Mouse (Mus musculus) left cerebral cortex, postnatal 25 days (tissue): ENCODE results near the gene Reps2. TPM values are rescaled to one million over a fixed set of nuclear protein-coding genes. Genes with fewer than 3 reads are reported as not detected.

Experiments
- DNase-seq, 2 experiments: peaks; one replicate each; pipeline ENCODE4 v3.0.0; 2022; ENCODE audit warnings: low spot score in 2 of 2, mixed read lengths in 1 of 2
- intact Hi-C: fragments of 180-260 bp; cut with DNase I; formaldehyde crosslinking; loops from one replicate; pipeline ENCODE4 v1.15.1; 2025
- total RNA-seq, 2 experiments: library from RNA; stranded (reverse); gene quantifications; 2 replicates each; pipeline ENCODE4 v1.2.3; 2021

Gene Reps2
- total RNA-seq: 100 to 1,000 TPM; 147 to 148 TPM

DNA sequence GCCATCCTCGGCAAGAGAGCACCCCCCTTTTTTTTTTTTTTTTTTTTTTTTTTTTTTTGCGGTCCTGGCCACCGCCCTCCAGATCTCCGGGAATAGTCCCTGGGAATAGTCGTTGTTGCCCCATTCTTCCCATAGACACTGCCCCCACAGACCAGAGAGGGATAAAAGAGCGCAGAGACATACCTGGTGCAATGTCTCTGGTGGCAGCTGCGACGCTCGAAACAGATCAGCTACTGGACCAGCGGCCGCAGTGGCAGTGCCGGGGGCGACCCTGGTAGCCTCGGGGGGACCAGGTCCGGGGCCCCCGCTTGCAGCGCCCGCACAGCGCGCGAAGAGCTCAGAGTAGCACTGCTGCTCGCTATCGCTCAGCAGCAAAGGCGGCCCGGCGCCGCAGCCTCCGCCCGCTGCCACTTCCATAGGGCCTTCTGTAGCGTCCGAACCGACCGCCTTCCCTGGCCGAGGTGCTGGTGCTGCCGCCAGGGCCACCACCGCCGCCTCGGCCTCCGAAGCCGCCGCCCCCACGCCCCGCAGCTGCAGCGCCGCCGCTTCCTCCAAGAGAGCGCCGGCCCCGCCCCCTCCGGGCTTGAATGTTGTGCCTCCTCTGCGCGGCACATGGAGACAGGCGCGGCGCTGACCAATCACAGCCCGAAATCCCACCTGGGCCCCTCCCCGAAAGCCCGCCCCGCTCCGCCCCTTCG lies at the start of gene Reps2:
TSS of gene Reps2 (minus strand) at position 559 of the 698 bp plus-strand sequence.
- peak; percentile 71 to 80 for DNase-seq
- intact Hi-C loops: loop anchor here (2.0 to 10.0 kb wide), 2 partner anchors 88 to 116 kb away; no protein-coding TSS in a partner anchor

DNA sequence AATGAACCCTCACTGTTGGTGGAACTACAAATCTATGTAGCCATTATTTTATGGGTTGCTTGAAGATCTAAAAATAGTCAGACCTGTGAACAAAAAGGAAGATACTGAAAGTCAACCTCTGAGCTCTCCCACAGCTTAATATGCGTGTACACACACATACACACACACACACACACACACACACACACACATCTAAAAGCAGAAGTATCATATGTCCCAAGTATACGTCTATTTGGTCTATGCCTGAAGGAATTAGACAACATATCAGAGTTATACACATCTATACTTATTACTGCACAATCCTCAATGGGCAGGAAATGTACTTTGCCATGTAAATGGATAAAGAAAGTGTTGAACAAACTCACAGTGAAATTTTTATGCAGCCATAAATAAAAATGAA lies 47.8 kb upstream of the Reps2 start:
- no peak for DNase-seq
- intact Hi-C loops: no loop called here

- DNase-seq: no peak
- intact Hi-C loops: no loop called here
Measured at GRCm38 (mm10) chrX:162685394-162685793, 41.9 kb upstream of the Reps2 start.

GRCm38 (mm10) chrX:162679506-162679905 lies 36.1 kb upstream of the Reps2 start:
- intact Hi-C loops: no loop called here
- no peak for DNase-seq

DNA sequence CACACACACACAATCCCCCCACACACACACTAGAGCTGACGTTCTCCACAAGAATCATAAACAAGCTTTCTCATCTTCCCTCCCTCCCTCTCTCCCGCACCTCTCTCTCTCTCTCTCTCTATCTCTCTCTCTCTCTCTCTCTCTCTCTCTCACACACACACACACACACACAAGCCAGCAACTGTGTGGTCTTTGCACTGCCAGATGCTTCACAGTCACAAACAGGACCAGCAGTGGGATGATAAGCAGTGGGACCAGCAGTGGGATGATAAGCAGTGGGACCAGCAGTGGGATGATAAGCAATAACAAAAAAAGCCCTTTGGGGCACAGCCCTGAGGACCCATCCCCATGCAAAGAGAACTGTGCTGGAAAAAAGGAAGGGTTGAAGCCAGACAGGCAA lies 35.4 kb upstream of the Reps2 start:
- intact Hi-C loops: no loop called here
- DNase-seq: no peak

GRCm38 (mm10) chrX:162666166-162666565 lies 22.7 kb upstream of the Reps2 start:
- DNase-seq: no peak
- intact Hi-C loops: no loop called here

DNA sequence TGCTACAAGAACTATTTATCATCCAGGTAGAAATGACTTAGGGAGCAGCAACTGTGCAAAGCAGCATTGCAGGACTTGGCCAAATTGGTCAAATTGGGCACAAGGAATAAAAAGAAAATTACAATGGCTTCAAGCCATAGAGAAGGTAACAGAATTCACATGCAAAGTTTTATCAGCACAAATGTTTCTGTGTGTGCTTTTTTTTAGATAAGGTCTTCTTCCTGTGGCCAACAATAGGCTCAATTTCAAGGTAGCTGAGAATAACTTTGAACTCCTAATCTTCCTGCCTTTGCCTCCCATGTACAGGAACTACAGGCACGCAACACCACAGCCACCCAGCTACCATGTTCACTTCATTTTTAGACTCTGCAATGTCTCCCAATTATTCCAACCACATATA lies 16.7 kb upstream of the Reps2 start:
- intact Hi-C loops: no loop called here
- no peak for DNase-seq

GRCm38 (mm10) chrX:162653518-162653917 lies 10.1 kb upstream of the Reps2 start:
- DNase-seq: no peak
- intact Hi-C loops: no loop called here

DNA sequence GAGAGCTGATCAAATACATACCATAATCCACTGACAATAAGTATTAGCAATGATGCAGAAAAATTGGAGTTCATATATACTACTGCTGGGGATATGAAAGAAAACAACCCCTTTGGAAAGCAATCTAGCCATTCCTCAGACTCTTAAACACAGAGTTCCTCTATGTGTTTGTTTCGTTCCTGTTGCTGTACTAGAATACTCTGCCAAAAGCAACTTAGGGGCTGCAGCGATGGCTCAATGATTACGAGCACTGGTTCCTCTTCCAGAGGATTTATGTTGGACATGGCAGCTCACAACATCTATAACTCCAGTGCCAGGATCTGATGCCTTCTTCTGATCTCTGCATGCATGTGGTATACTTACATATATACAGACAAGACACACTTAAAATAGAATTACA lies 9.0 kb upstream of the Reps2 start:
- intact Hi-C loops: no loop called here
- no peak for DNase-seq

GRCm38 (mm10) chrX:162651125-162651524 lies 7.7 kb upstream of the Reps2 start:
- no peak for DNase-seq
- intact Hi-C loops: no loop called here

- DNase-seq: no peak
- intact Hi-C loops: loop anchor here (2.0 to 10.0 kb wide), 2 partner anchors 89 to 117 kb away; no protein-coding TSS in a partner anchor
Measured at GRCm38 (mm10) chrX:162643789-162644092, 292 bp upstream of the Reps2 start.

DNA sequence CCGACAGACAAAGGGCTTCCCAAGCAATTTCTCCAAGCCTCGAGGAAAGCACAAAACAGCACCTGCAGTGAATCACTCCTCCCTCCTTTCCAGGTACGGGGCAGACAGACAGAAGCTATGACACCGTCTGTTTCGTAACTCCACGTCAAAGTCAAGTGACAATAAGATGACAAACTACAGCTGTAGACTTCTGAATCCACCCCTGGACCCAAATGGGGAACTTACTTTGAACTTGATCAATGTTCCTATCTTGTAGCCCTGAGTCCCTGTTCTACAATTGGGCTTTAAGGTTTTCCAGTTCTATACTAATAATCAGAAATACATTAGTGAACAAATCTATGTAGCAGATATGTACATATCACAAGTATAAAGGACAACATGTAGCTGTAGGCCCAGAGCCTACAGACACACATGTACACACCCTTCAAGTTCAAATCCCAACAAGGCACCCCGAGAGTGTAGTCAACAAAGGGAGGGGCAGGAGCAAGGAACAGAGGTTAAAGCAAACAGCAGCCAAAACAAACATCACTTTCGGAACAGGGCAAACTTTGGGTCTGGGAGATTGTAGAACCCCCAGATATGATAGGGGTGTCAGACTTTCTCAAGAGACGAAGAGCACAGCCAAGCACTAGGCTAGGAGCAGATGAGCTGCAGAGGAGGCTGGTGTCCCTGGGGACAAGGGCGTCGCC lies 903 bp downstream of the Reps2 start:
- intact Hi-C loops: loop anchor here (2.0 to 10.0 kb wide), 2 partner anchors 88 to 116 kb away; no protein-coding TSS in a partner anchor
- DNase-seq: no peak

- intact Hi-C loops: loop anchor here (2.0 to 10.0 kb wide), 2 partner anchors 87 to 115 kb away; no protein-coding TSS in a partner anchor
- no peak for DNase-seq
Measured at GRCm38 (mm10) chrX:162641764-162642163, 1.7 kb downstream of the Reps2 start.

DNA sequence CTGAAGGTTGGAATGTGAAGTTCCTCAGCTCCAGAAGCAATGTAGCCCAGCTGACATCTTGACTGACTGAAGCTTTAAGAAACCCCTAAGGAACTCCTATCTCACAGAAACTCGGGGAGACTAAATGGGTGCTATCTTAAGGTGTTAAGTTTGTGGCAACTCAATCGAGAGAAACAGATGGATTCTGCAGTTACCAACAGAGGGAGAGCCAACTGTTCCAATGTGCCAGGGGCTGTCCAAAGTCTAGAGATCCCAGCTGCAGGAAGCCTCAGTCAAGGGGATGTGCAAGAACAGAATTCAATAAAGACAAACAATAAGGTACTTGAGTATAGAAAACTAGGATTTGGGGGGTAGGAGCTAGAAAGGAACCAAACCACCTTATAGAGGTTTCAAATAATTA lies 8.3 kb downstream of the Reps2 start:
- intact Hi-C loops: no loop called here
- peak; percentile 12 to 44 for DNase-seq

GRCm38 (mm10) chrX:162622091-162622437 lies 21.4 kb downstream of the Reps2 start:
- no peak for DNase-seq
- intact Hi-C loops: no loop called here

DNA sequence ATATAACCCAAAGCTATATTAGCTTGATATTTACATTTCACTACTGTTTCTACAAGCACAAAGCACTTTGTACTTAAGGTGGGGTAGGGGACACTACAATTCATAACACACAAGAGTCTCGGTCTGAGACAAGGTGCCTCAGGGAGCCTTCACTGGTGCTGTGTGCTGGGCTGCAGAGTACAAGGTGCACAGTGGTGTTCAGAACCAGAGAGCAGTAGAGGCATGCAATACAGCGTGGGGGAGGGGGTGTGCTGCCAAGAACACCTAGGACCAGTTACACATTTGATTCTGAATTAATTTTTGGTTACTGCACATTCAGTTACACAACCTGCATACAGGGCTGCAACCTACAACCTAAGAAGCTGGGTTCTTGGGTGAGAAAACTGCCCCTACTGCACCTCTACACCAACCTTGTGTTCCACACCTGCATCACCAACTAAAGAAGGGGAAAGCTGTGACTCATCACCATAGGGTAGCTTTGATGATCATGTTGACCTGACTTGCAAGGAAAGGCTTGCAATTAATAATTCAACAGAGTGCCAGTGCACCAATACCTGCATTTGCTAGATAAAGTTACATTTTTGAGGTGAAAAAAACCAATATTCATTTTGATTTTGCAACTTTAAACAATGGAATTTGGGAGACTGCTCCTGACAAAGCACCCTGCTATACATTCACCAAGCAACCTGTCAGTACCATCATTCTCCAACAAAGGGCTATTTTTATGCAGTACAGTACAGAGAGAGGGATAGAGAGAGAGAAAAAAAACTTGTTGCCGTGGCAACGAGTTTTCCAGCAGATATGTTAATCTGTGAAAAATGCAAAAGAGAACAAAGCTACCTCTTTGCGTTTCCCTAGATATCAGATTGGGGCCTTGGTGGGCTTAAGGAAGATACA lies 22.0 kb downstream of the Reps2 start:
- peak; percentile 22 to 56 for DNase-seq
- intact Hi-C loops: no loop called here

DNA sequence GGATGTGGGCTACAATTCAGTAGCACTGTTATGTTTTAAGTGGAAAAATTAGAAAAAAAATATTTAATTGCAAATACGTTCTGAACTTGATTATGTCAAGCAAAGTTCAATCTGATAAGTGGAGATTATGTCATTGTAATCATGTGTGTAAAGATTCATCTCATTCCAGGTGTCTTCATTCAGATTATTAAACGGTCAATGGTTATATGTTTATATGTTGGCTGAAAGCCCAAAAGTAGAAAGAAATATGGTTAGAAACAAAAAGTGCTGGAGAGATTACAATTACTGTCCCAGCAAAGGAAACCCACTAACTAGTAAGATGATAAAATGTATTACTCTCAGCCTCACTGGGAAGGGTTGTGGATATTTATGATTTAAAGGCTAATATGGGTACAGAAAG lies 23.7 kb downstream of the Reps2 start:
- DNase-seq: no peak
- intact Hi-C loops: no loop called here

GRCm38 (mm10) chrX:162618547-162618946 lies 24.9 kb downstream of the Reps2 start:
- intact Hi-C loops: no loop called here
- no peak for DNase-seq

GRCm38 (mm10) chrX:162606113-162606512 lies 37.3 kb downstream of the Reps2 start:
- intact Hi-C loops: no loop called here

DNA sequence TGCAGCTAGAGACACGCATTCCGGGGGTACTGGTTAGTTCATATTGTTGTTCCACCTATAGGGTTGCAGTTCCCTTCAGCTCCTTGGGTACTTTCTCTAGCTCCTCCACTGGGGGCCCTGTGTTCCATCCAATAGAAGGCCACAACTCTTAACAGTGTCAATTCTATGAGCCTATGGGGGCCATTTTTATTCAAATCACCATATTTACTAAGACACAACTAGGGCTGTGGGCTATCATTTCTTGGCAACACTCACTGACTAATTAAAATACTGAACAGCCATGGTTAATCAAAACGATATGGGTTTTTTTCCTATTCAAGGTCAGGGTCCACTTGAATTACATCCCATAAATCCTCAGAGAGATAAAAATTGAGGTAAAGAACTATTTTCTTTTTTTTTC lies 43.8 kb downstream of the Reps2 start:
- intact Hi-C loops: no loop called here
- no peak for DNase-seq

More at GRCm38 (mm10) chrX:162606113-162606512, 37.3 kb downstream of the Reps2 start:
- no peak for DNase-seq
